Comparison of ENCODE assay signal across 14 mouse cellular contexts in genomic region chr7:80893753-80894129, GRCm38 (mm10). TPM values are rescaled to one million over a fixed set of nuclear protein-coding genes. Genes with fewer than 3 reads are reported as not detected.
DNase-seq lines count a peak whose midpoint lies in the region; ATAC-seq and TF ChIP-seq lines count a peak whose summit lies in the region.
"Had no signal": no experiment of that assay in that cellular context is flagged by ENCODE, and none has a peak within 500 bp of the region (broad histone marks: within the 10 kb centered on the region; RNA-seq: fewer than 3 reads in every experiment).

No protein-coding gene starts in this region.

- H3K27ac ChIP-seq in hindbrain, postnatal 0 days: peak overlapping the region; percentile 21; the same call in 1 of the 2 replicates
- H3K27ac ChIP-seq in hindbrain, embryonic 12.5 days: no peak overlapping the region
- H3K27ac ChIP-seq: embryonic facial prominence, embryonic 12.5 days; intestine, embryonic 15.5 days had no signal

- H3K36me3 ChIP-seq in hindbrain, postnatal 0 days (ENCODE audit: insufficient read depth, low read length): peaks cover 25% of the 10 kb centered on the region
- peaks cover 77% of the 10 kb centered on the region for H3K36me3 ChIP-seq in hindbrain, embryonic 12.5 days

- H3K27me3 ChIP-seq in hindbrain, postnatal 0 days (ENCODE audit: insufficient read depth, low read length): no peaks in the 10 kb centered on the region
- H3K27me3 ChIP-seq in hindbrain, embryonic 12.5 days: no peaks in the 10 kb centered on the region
- H3K27me3 ChIP-seq: embryonic facial prominence, embryonic 12.5 days; intestine, embryonic 15.5 days; Patski had no signal

- DNase-seq in cerebellum, postnatal 4 days (ENCODE audit: low spot score in 2 of 2): no peak
- no peak for DNase-seq in hindbrain, postnatal 0 days (ENCODE audit: low spot score)
- peak; percentile 20 for DNase-seq in brain, embryonic 14.5 days (ENCODE audit: low read depth)
- peak; percentile 51 for DNase-seq in kidney, adult 9 months
- DNase-seq in adipocyte (ENCODE audit: low spot score): no peak
- no peak for DNase-seq in left cerebral cortex, adult 8-10 months (ENCODE audit: low spot score in 2 of 2)
- DNase-seq: gastrocnemius, postnatal 36 days; right cerebral cortex, postnatal 14 days had no signal

- no peaks in the 10 kb centered on the region for H3K9me3 ChIP-seq in hindbrain, postnatal 0 days (ENCODE audit: low read length)
- H3K9me3 ChIP-seq in hindbrain, embryonic 12.5 days (replicated peaks): no peaks in the 10 kb centered on the region
- H3K9me3 ChIP-seq: embryonic facial prominence, embryonic 12.5 days; intestine, embryonic 15.5 days had no signal

- ATAC-seq in cerebellum, adult (ENCODE audit: insufficient number of reproducible peaks, low FRiP score, low TSS enrichment): 0 out of 2 replicates have a peak, but pooled peaks have one; percentile 5
- ATAC-seq in hindbrain, postnatal 0 days: no peak
- ATAC-seq in hindbrain, embryonic 12.5 days (ENCODE audit: low FRiP score): no peak
- ATAC-seq: intestine, embryonic 15.5 days; Patski had no signal

- H3K4me1 ChIP-seq in hindbrain, postnatal 0 days (ENCODE audit: insufficient read depth, low read length): no peaks in the 10 kb centered on the region
- H3K4me1 ChIP-seq in hindbrain, embryonic 12.5 days: peaks cover 12% of the 10 kb centered on the region

- WGBS in hindbrain, postnatal 0 days: 68% methylated on average over 6 of the region's 6 CpGs
- 84% methylated on average over 6 of the region's 6 CpGs for WGBS in hindbrain, embryonic 12.5 days

- no peak overlapping the region for H3K4me2 ChIP-seq in hindbrain, postnatal 0 days (ENCODE audit: low read depth, low read length)
- H3K4me2 ChIP-seq in hindbrain, embryonic 12.5 days (replicated peaks): no peak overlapping the region
- H3K4me2 ChIP-seq: embryonic facial prominence, embryonic 12.5 days; intestine, embryonic 15.5 days had no signal

- no peak for TF ChIP-seq POLR2A in brain, embryonic 14.5 days (IDR thresholded peaks at IDR 0.05; ENCODE audit: borderline replicate concordance, extremely low read depth, insufficient read depth, insufficient read length, poor library complexity, severe bottlenecking)

- no peak overlapping the region for H3K9ac ChIP-seq in hindbrain, postnatal 0 days (replicated peaks; ENCODE audit: low read length)
- no peak overlapping the region for H3K9ac ChIP-seq in hindbrain, embryonic 12.5 days
- H3K9ac ChIP-seq: embryonic facial prominence, embryonic 12.5 days; intestine, embryonic 15.5 days had no signal

- no peak for TF ChIP-seq CTCF in hindbrain, postnatal 0 days (IDR thresholded peaks at IDR 0.05; ENCODE audit: low read depth)
- TF ChIP-seq CTCF in brain, embryonic 14.5 days (IDR thresholded peaks at IDR 0.05; ENCODE audit: borderline replicate concordance, extremely low read depth, insufficient read depth, insufficient read length): no peak

- H3K4me3 ChIP-seq in hindbrain, postnatal 0 days (ENCODE audit: low read length): no peak overlapping the region
- H3K4me3 ChIP-seq in hindbrain, embryonic 12.5 days: no peak overlapping the region
- H3K4me3 ChIP-seq: embryonic facial prominence, embryonic 12.5 days; intestine, embryonic 15.5 days; myocyte had no signal

RNA-seq across cellular contexts. Expression of gene Wdr73, which starts 7.3 kb away (rescaled TPM):
- 20.3 and 23.9 TPM in 2 replicates for total RNA-seq in hindbrain, postnatal 0 days (2014; rRNA removed)
- 29.2 and 35.7 TPM in 2 replicates for polyA plus RNA-seq in hindbrain, postnatal 0 days (2015; fragmentation: Nextera tagmentation; extraction: Ambion mirVana)
- polyA plus RNA-seq in hindbrain, embryonic 12.5 days (2016; fragmentation: Nextera tagmentation; extraction: Ambion mirVana): 37.2 and 40.5 TPM in 2 replicates
- 32.8 and 37.1 TPM in 2 replicates for polyA plus RNA-seq in brain, embryonic 14.5 days (2012; rRNA removed)
- total RNA-seq in left cerebral cortex, adult 8-10 months (2022): 10 to 100 TPM; 26.2 to 29.3 (median 27.8) TPM

RNA-seq across cellular contexts. Expression of gene Nmb, which starts 11.1 kb away (rescaled TPM):
- 6.5 and 13.4 TPM in 2 replicates for total RNA-seq in hindbrain, postnatal 0 days (2014; rRNA removed)
- 10.6 and 12.9 TPM in 2 replicates for polyA plus RNA-seq in hindbrain, postnatal 0 days (2015; fragmentation: Nextera tagmentation; extraction: Ambion mirVana)
- polyA plus RNA-seq in hindbrain, embryonic 12.5 days (2016; fragmentation: Nextera tagmentation; extraction: Ambion mirVana): 5.7 and 7.8 TPM in 2 replicates
- polyA plus RNA-seq in brain, embryonic 14.5 days (2012; rRNA removed): 10.3 and 10.5 TPM in 2 replicates
- 1 to 10 TPM; 3.4 to 7.1 (median 4.7) TPM for total RNA-seq in left cerebral cortex, adult 8-10 months (2022)

RNA-seq across cellular contexts. Expression of gene Zscan2, which starts 33.0 kb away (rescaled TPM):
- 19.9 and 22.2 TPM in 2 replicates for total RNA-seq in hindbrain, postnatal 0 days (2014; rRNA removed)
- 2.2 and 2.5 TPM in 2 replicates for polyA plus RNA-seq in hindbrain, postnatal 0 days (2015; fragmentation: Nextera tagmentation; extraction: Ambion mirVana)
- 4.6 and 5.9 TPM in 2 replicates for polyA plus RNA-seq in hindbrain, embryonic 12.5 days (2016; fragmentation: Nextera tagmentation; extraction: Ambion mirVana)
- 31.2 and 37.1 TPM in 2 replicates for polyA plus RNA-seq in brain, embryonic 14.5 days (2012; rRNA removed)
- total RNA-seq in left cerebral cortex, adult 8-10 months (2022): 10 to 100 TPM; 11.3 to 16.9 (median 14.0) TPM

RNA-seq across cellular contexts. Expression of gene Sec11a, which starts 53.8 kb away (rescaled TPM):
- total RNA-seq in hindbrain, postnatal 0 days (2014; rRNA removed): 46.6 and 48.1 TPM in 2 replicates
- 140 and 144 TPM in 2 replicates for polyA plus RNA-seq in hindbrain, postnatal 0 days (2015; fragmentation: Nextera tagmentation; extraction: Ambion mirVana)
- 175 and 183 TPM in 2 replicates for polyA plus RNA-seq in hindbrain, embryonic 12.5 days (2016; fragmentation: Nextera tagmentation; extraction: Ambion mirVana)
- 118 and 138 TPM in 2 replicates for polyA plus RNA-seq in brain, embryonic 14.5 days (2012; rRNA removed)
- total RNA-seq in left cerebral cortex, adult 8-10 months (2022): 10 to 100 TPM; 41.1 to 47.5 (median 41.9) TPM

Comparison
In these comparisons a context has a peak if more than half of its experiments do, and no peak if none do; other contexts are left out.
1. DNase-seq: peak in brain, embryonic 14.5 days (single experiment) and kidney, adult 9 months (single experiment); none in cerebellum, postnatal 4 days (0 of 2), hindbrain, postnatal 0 days (single experiment), adipocyte (single experiment) and left cerebral cortex, adult 8-10 months (0 of 2).